In the genomic region with DNA sequence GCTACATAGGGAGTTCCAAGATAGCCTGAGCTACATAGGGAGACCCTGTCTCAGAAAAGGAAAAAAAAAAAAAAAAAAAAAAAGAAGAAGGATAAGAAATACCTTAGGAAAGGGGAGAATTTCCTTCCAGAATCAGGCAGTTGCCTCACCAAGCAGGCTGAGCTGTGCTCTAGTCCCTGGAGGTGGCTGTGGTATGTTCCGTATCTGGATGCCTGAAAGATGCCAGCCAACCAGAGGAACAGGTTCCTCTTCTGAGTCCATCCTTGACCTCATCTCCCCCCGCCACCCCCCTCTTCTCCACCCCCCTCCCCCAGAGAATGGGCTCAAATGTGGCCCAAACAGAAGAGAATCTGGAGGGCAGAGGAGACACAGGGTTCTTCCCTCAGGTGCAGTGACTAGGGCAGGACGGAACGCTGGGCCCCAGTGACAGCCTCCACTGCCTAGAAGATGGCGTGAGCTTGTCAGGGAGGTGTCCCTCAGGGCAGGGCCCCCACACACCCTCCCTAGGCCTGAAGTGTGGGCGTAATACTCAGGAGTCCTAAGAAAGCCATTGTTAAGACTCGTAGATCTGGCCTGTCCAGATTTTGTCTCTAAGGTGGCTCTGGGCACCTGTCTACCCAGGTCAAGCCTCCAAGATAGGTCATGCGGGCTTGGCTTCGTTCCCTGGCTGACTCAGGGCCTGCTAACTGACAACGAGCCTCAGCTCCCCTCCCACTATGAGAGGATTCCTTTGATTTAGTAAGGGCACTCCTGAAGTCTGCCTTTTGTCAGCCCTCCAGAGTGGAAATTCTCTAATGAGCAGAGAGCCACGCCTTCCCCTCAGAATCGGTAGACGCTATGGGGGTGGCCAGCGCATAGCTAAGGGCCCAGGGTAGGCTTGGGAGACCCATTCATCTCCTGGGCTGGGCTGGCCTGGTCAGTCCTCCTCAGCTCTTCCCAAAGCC, we compare ENCODE assay signal across 17 mouse cellular contexts.
DNase-seq lines count a peak whose midpoint lies in the region; ATAC-seq and TF ChIP-seq lines count a peak whose summit lies in the region.
"Had no signal": no experiment of that assay in that cellular context is flagged by ENCODE, and none has a peak within 500 bp of the region (broad histone marks: within the 10 kb centered on the region; RNA-seq: fewer than 3 reads in every experiment).

No protein-coding gene starts in this region.

- peak; percentile 95 for TF ChIP-seq EP300 in lung, postnatal 0 days (IDR thresholded peaks at IDR 0.05)

- no peaks in the 10 kb centered on the region for H3K9me3 ChIP-seq in kidney, embryonic 14.5 days (ENCODE audit: control insufficient read depth, low read length)
- no peaks in the 10 kb centered on the region for H3K9me3 ChIP-seq in lung, postnatal 0 days (ENCODE audit: low read length)
- H3K9me3 ChIP-seq in midbrain, embryonic 13.5 days = no peaks in the 10 kb centered on the region
- H3K9me3 ChIP-seq: limb, embryonic 12.5 days had no signal

- no peaks in the 10 kb centered on the region for H3K4me1 ChIP-seq in kidney, embryonic 14.5 days (ENCODE audit: control insufficient read depth, insufficient read depth, low read length)
- no peaks in the 10 kb centered on the region for H3K4me1 ChIP-seq in lung, postnatal 0 days (ENCODE audit: insufficient read depth, low read depth, low read length)
- H3K4me1 ChIP-seq in midbrain, embryonic 13.5 days (replicated peaks) = no peaks in the 10 kb centered on the region
- H3K4me1 ChIP-seq: limb, embryonic 12.5 days had no signal

- WGBS in kidney, embryonic 14.5 days = 64% methylated on average over 14 of the region's 14 CpGs
- 47% methylated on average over 14 of the region's 14 CpGs for WGBS in lung, postnatal 0 days
- 80% methylated on average over 14 of the region's 14 CpGs for WGBS in midbrain, embryonic 13.5 days

- peak; percentile 30 to 67 for DNase-seq in kidney, postnatal 25 days
- DNase-seq in fat pad, adult 2 months (ENCODE audit: extremely low read depth, low read depth, low spot score) = peak; percentile 89
- peak; percentile 85 for DNase-seq in lung, postnatal 0 days (ENCODE audit: low spot score)
- peak; percentile 29 to 35 for DNase-seq in urinary bladder, postnatal 36 days (ENCODE audit: low spot score in 2 of 2)
- no peak for DNase-seq in spleen, adult 12 weeks (ENCODE audit: low spot score)
- DNase-seq: cerebellum, adult 8-10 months; embryo, embryonic 11 days; heart, adult 18-20 months; heart, postnatal 14 days; right cerebral cortex, postnatal 25 days had no signal

- no peak overlapping the region for H3K27ac ChIP-seq in kidney, embryonic 14.5 days (ENCODE audit: low read depth, low read length)
- H3K27ac ChIP-seq in lung, postnatal 0 days (ENCODE audit: low read length) = peak overlapping the region; percentile 77
- no peak overlapping the region for H3K27ac ChIP-seq in midbrain, embryonic 13.5 days
- H3K27ac ChIP-seq: limb, embryonic 12.5 days had no signal

- no peak overlapping the region for H3K9ac ChIP-seq in kidney, embryonic 14.5 days (ENCODE audit: low read depth, low read length)
- no peak overlapping the region for H3K9ac ChIP-seq in lung, postnatal 0 days (replicated peaks; ENCODE audit: low read depth)
- no peak overlapping the region for H3K9ac ChIP-seq in midbrain, embryonic 13.5 days (replicated peaks)
- H3K9ac ChIP-seq: limb, embryonic 12.5 days had no signal

- H3K27me3 ChIP-seq in kidney, embryonic 14.5 days (ENCODE audit: control insufficient read depth, insufficient read depth, low read length) = no peaks in the 10 kb centered on the region
- H3K27me3 ChIP-seq in lung, postnatal 0 days (replicated peaks; ENCODE audit: insufficient read depth, low read length) = no peaks in the 10 kb centered on the region
- H3K27me3 ChIP-seq in midbrain, embryonic 13.5 days = no peaks in the 10 kb centered on the region
- H3K27me3 ChIP-seq: limb, embryonic 12.5 days had no signal

- TF ChIP-seq CTCF in lung, postnatal 0 days (IDR thresholded peaks at IDR 0.05) = no peak

- no peak for ATAC-seq in kidney, embryonic 14.5 days (ENCODE audit: low FRiP score, low TSS enrichment)
- ATAC-seq in lung, postnatal 0 days = peak; percentile 85
- ATAC-seq in midbrain, embryonic 13.5 days = no peak
- ATAC-seq: CD4-positive, CD25-positive, alpha-beta regulatory T cell, adult 4 months; hindbrain, embryonic 16.5 days had no signal

- H3K4me2 ChIP-seq in kidney, embryonic 14.5 days (replicated peaks; ENCODE audit: low read depth, low read length) = no peak overlapping the region
- no peak overlapping the region for H3K4me2 ChIP-seq in lung, postnatal 0 days (replicated peaks; ENCODE audit: low read depth, low read length)
- H3K4me2 ChIP-seq in midbrain, embryonic 13.5 days (replicated peaks) = no peak overlapping the region
- H3K4me2 ChIP-seq: limb, embryonic 12.5 days; midbrain, embryonic 11.5 days had no signal

- H3K4me3 ChIP-seq in kidney, embryonic 14.5 days (ENCODE audit: low read length) = no peak overlapping the region
- no peak overlapping the region for H3K4me3 ChIP-seq in lung, postnatal 0 days (ENCODE audit: low read depth, low read length)
- no peak overlapping the region for H3K4me3 ChIP-seq in midbrain, embryonic 13.5 days (replicated peaks)
- H3K4me3 ChIP-seq: limb, embryonic 12.5 days; myocyte had no signal

- H3K36me3 ChIP-seq in kidney, embryonic 14.5 days (ENCODE audit: control insufficient read depth, insufficient read depth, low read length) = no peaks in the 10 kb centered on the region
- H3K36me3 ChIP-seq in lung, postnatal 0 days (ENCODE audit: insufficient read depth, low read length) = no peaks in the 10 kb centered on the region
- no peaks in the 10 kb centered on the region for H3K36me3 ChIP-seq in midbrain, embryonic 13.5 days
- H3K36me3 ChIP-seq: limb, embryonic 12.5 days had no signal
